Mouse (Mus musculus) limb, embryonic 14.5 days (tissue): ENCODE measurements around the gene Gm28961. TPM values are rescaled to one million over a fixed set of nuclear protein-coding genes. Genes with fewer than 3 reads are reported as not detected.
"Not testable (repeated sequence)": the region's sequence is repeated elsewhere in the genome, so short reads cannot be mapped to it uniquely, and the experiment has no call there.

Source experiments
- ATAC-seq: fragments of 200-750 bp; cut with Nextera tagmentation; 2 replicates; pipeline ENCODE4 v1.8.0; 2017; ENCODE audit warnings: low read depth, moderate number of reproducible peaks, moderate TSS enrichment; ENCODE audit not compliant: low FRiP score
- DNase-seq: peaks from one replicate; pipeline ENCODE4 v3.0.0-alpha.2; 2015; ENCODE audit warnings: low spot score
- H3K27ac ChIP-seq: fragments of 300-500 bp; sonication (generic); replicated peaks from 2 replicates; pipeline ENCODE4 v1.5.1; 2014; ENCODE audit warnings: low read depth, mild to moderate bottlenecking, low read length, moderate library complexity, mixed read lengths
- H3K27me3 ChIP-seq: fragments of 300-500 bp; sonication (generic); 2 replicates; pipeline ENCODE4 v1.6.1; 2014; ENCODE audit warnings: low read length, mixed read lengths; ENCODE audit not compliant: control insufficient read depth, insufficient read depth
- H3K36me3 ChIP-seq: fragments of 300-500 bp; sonication (generic); 2 replicates; pipeline ENCODE4 v1.6.1; 2014; ENCODE audit warnings: mild to moderate bottlenecking, low read length, moderate library complexity, mixed read lengths; ENCODE audit not compliant: control insufficient read depth, insufficient read depth
- H3K4me1 ChIP-seq: fragments of 300-500 bp; sonication (generic); 2 replicates; pipeline ENCODE4 v1.6.1; 2014; ENCODE audit warnings: antibody characterized with exemption, low read length, mixed read lengths; ENCODE audit not compliant: control insufficient read depth, insufficient read depth
- H3K4me2 ChIP-seq: fragments of 300-500 bp; sonication (generic); replicated peaks from 2 replicates; pipeline ENCODE4 v1.6.1; 2014; ENCODE audit warnings: low read depth, mild to moderate bottlenecking, low read length, moderate library complexity; ENCODE audit not compliant: severe bottlenecking
- H3K4me3 ChIP-seq: fragments of 300-500 bp; sonication (generic); replicated peaks from 2 replicates; pipeline ENCODE4 v1.5.1; 2014; ENCODE audit warnings: low read length
- H3K9ac ChIP-seq: fragments of 300-500 bp; sonication (generic); 2 replicates; pipeline ENCODE4 v1.6.1; 2014; ENCODE audit warnings: mild to moderate bottlenecking, low read depth, low read length, moderate library complexity; ENCODE audit not compliant: severe bottlenecking
- H3K9me3 ChIP-seq: fragments of 300-500 bp; sonication (generic); 2 replicates; pipeline ENCODE4 v1.6.1; 2016; ENCODE audit warnings: low read length; ENCODE audit not compliant: control insufficient read depth
- WGBS: fragments of 180-500 bp; shearing (Covaris S2); extraction: QIAGEN DNeasy Blood & Tissue Kit; methylation state at CpG from one replicate; pipeline ENCODE4 v1.1.7; 2014; 5-methylcytosine and 5-hydroxymethylcytosine counted together
- polyA plus RNA-seq, 2 experiments: library from polyadenylated mRNA; depleted of rRNA in 1 of 2; stranded (reverse) in 1 of 2; unstranded in 1 of 2; fragments of >200 nt; fragmentation: Nextera tagmentation in 1 of 2; extraction: Ambion mirVana in 1 of 2; gene quantifications; 2 replicates each; pipeline versions ENCODE4 v1.2.1 to v1.2.3; 2012 to 2014

Gm28961 gene
- polyA plus RNA-seq (2012; rRNA removed) (not detected in 2 replicates), polyA plus RNA-seq (2014; fragmentation: Nextera tagmentation; extraction: Ambion mirVana) (not detected in 2 replicates)

DNA sequence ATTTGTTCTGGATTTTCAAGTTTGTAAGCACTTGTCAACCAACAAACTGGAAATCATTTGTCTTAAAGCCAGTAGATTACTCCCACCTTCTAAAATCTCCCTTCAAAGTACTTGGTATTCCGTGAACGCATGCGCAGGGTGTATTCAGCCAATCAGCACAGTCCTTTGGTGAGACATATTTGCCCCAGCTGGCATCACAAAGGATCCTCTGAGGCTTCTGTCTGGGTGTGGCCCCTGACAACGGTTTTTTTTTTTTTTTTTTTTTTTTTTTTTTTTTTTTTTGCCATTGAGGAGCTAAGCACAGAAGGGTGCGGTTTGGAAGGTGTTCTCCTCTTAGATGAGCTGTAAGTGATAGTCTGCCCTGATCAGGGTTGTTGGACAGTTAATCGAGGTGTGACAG, at the start of gene Gm28961:
Gene Gm28961, plus strand, starts transcription at position 301 of the 400 bp plus-strand sequence.
- ATAC-seq, H3K27me3 ChIP-seq, DNase-seq, H3K9me3 ChIP-seq, H3K27ac ChIP-seq, H3K9ac ChIP-seq, H3K4me3 ChIP-seq, H3K4me2 ChIP-seq, H3K36me3 ChIP-seq, H3K4me1 ChIP-seq: not testable (repeated sequence)
- WGBS: no CpG with 5 or more reads among the region's 6 CpGs

Other genes with a start within 250 kb of the Gm28961 start
- not detected in 2 replicates for gene Gm21943, start 172.0 kb upstream of the Gm28961 start, polyA plus RNA-seq (2012; rRNA removed)
- not detected in 2 replicates for gene Gm21943, start 172.0 kb upstream of the Gm28961 start, polyA plus RNA-seq (2014; fragmentation: Nextera tagmentation; extraction: Ambion mirVana)